Mouse (Mus musculus) forebrain, embryonic 14.5 days (tissue): Measurements from ENCODE around the gene Prkd3. TPM values are rescaled to one million over a fixed set of nuclear protein-coding genes. Genes with fewer than 3 reads are reported as not detected.

ENCODE experiments used
- ATAC-seq: fragments of 200-750 bp; cut with Nextera tagmentation; 2 replicates; pipeline ENCODE4 v1.8.0; 2017; ENCODE audit warnings: mild to moderate bottlenecking, moderate library complexity
- DNase-seq: peaks from one replicate; pipeline ENCODE4 v3.0.0-alpha.2; 2015; ENCODE audit warnings: low spot score
- H3K27ac ChIP-seq: fragments of 300-500 bp; sonication (generic); 2 replicates; pipeline ENCODE4 v1.5.1; 2014; ENCODE audit warnings: low read depth, mild to moderate bottlenecking, control low read depth, low read length, moderate library complexity
- H3K27me3 ChIP-seq: fragments of 300-500 bp; sonication (generic); replicated peaks from 2 replicates; pipeline ENCODE4 v1.6.1; 2014; ENCODE audit warnings: low read length, control low read depth, mixed read lengths; ENCODE audit not compliant: control insufficient read depth, insufficient read depth
- H3K36me3 ChIP-seq: fragments of 300-500 bp; sonication (generic); 2 replicates; pipeline ENCODE4 v1.6.1; 2014; ENCODE audit warnings: low read length, control low read depth; ENCODE audit not compliant: control insufficient read depth, insufficient read depth
- H3K4me1 ChIP-seq: fragments of 300-500 bp; sonication (generic); 2 replicates; pipeline ENCODE4 v1.6.1; 2014; ENCODE audit warnings: antibody characterized with exemption, low read length, control low read depth; ENCODE audit not compliant: control insufficient read depth, insufficient read depth
- H3K4me2 ChIP-seq: fragments of 300-500 bp; sonication (generic); 2 replicates; pipeline ENCODE4 v1.6.1; 2014; ENCODE audit warnings: mild to moderate bottlenecking, control low read depth, low read length
- H3K4me3 ChIP-seq: fragments of 300-500 bp; sonication (generic); 2 replicates; pipeline ENCODE4 v1.5.1; 2014; ENCODE audit warnings: low read depth, low read length, control low read depth
- H3K9ac ChIP-seq: fragments of 300-500 bp; sonication (generic); 2 replicates; pipeline ENCODE4 v1.6.1; 2014; ENCODE audit warnings: mild to moderate bottlenecking, low read length, control low read depth, moderate library complexity
- H3K9me3 ChIP-seq: fragments of 300-500 bp; sonication (generic); replicated peaks from 2 replicates; pipeline ENCODE4 v1.6.1; 2016; ENCODE audit warnings: low read length, control low read depth, mixed read lengths; ENCODE audit not compliant: control insufficient read depth
- WGBS: fragments of 180-500 bp; shearing (Covaris S2); extraction: QIAGEN DNeasy Blood & Tissue Kit; methylation state at CpG from one replicate; pipeline ENCODE4 v1.1.7; 2014; 5-methylcytosine and 5-hydroxymethylcytosine counted together
- polyA plus RNA-seq: library from polyadenylated mRNA; unstranded; fragments of >200 nt; fragmentation: Nextera tagmentation; extraction: Ambion mirVana; gene quantifications from 2 replicates; pipeline ENCODE4 v1.2.1, GENCODE M21; 2014

Gene Prkd3
- polyA plus RNA-seq, 1 experiment from 2014 or later = 28.6 TPM

DNA sequence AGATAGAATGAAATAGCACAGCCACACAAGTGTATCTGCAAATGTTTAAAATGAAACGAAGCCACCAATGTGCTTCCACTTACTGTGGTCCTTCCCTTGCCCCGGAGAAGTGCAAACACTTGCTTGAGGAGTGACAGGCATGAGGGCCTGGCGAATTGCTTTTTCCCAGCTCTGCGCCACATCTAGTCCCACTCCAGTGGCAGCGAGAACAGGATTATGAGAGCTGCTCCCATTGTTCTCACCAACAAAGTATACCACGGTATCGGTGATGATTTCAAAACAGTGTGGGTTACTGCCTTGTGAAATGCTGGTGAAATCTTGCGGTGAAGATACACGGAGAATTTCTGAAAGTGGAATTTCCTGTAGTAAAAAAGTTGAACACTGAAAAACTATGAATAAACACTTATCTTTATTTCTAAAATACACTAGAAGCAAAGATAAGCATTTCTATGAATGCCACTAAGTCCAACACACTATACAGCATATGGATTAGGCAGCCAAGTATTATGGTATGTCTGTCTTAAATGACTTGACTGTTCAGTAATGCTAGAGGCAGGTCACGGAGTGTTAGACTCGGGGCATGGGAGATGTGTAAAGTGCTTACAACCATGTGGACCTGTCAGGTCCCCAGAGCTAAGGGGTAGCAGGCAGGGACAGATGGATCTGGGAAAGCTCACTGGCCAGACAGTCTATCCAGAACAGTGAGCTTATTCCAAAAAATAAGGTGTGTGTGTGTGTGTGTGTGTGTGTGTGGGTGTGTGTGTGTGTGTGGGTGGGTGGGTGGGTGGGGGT is 54.3 kb downstream of the Prkd3 start:
- DNase-seq (no peak), ATAC-seq (no peak)
- no peak overlapping the region for H3K4me2 ChIP-seq
- H3K4me3 ChIP-seq = no peak overlapping the region
- 93% methylated on average over 11 of the region's 11 CpGs for WGBS
- H3K27me3 ChIP-seq = no peaks in the 10 kb centered on the region
- no peak overlapping the region for H3K27ac ChIP-seq
- H3K9ac ChIP-seq = no peak overlapping the region
- no peaks in the 10 kb centered on the region for H3K9me3 ChIP-seq
- no peaks in the 10 kb centered on the region for H3K4me1 ChIP-seq
- peaks cover 46% of the 10 kb centered on the region for H3K36me3 ChIP-seq

- H3K9ac ChIP-seq = no peak overlapping the region
- 83% methylated on average over 1 of the region's 1 CpGs for WGBS
- no peaks in the 10 kb centered on the region for H3K9me3 ChIP-seq
- H3K36me3 ChIP-seq = peaks cover 52% of the 10 kb centered on the region
- no peaks in the 10 kb centered on the region for H3K4me1 ChIP-seq
- no peak overlapping the region for H3K4me2 ChIP-seq
- no peak overlapping the region for H3K27ac ChIP-seq
- DNase-seq = peak; percentile 60
- ATAC-seq = no peak
- H3K4me3 ChIP-seq = no peak overlapping the region
- H3K27me3 ChIP-seq = no peaks in the 10 kb centered on the region
These were observed 56.2 kb downstream of the Prkd3 start for GRCm38 (mm10) chr17:78964387-78964786.

DNA sequence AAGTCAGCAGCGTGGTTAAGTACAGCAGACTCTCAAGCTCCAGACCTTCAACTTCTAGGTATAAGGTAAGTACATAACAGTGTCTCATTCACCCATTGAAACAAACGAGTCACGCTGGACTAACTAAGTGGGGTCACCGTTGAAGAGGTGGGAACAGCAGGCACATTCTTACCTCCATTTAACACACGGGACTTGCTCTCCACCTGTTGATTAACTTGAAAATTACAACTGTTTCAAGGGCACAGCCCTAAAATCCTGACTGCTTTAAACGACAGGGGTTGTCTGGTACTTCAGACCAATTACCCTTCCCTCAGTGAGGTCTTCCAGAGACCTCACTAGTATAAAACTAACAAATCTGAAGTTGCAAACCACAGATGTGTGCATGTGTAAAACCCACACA is 61.1 kb downstream of the Prkd3 start:
- Histone ChIP-seq H3K9ac (no peak overlapping the region), H3K4me1 (no peaks in the 10 kb centered on the region), H3K27me3 (no peaks in the 10 kb centered on the region), H3K9me3 (no peaks in the 10 kb centered on the region), H3K27ac (no peak overlapping the region), H3K4me3 (no peak overlapping the region), H3K36me3 (peaks cover 78% of the 10 kb centered on the region), H3K4me2 (no peak overlapping the region)
- ATAC-seq (no peak), DNase-seq (no peak)
- 83% methylated on average over 6 of the region's 6 CpGs for WGBS

DNA sequence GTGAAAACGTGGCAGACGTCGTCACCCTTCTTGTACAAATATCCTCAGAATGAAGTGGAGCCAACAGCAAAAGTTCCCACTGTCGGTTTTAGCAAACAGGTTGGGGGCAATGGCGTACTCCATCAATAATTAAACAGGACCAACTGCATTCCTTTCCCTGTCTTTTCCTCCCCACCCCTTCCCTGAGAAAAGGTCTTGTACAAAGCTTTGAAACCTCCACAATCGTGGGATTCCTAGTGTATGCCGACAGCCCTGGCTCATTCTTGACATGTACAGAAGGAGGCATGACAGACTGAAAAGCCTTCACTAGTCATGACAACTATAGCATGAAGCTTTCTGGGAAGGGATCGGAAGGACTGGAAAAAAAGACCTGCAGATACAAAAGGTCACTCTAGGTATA is 67.4 kb downstream of the Prkd3 start:
- no peak overlapping the region for H3K9ac ChIP-seq
- no peaks in the 10 kb centered on the region for H3K27me3 ChIP-seq
- 92% methylated on average over 8 of the region's 8 CpGs for WGBS
- no peaks in the 10 kb centered on the region for H3K9me3 ChIP-seq
- no peaks in the 10 kb centered on the region for H3K4me1 ChIP-seq
- ATAC-seq (no peak), DNase-seq (no peak)
- no peak overlapping the region for H3K4me3 ChIP-seq
- H3K36me3 ChIP-seq = peaks cover 75% of the 10 kb centered on the region
- no peak overlapping the region for H3K27ac ChIP-seq
- no peak overlapping the region for H3K4me2 ChIP-seq

DNA sequence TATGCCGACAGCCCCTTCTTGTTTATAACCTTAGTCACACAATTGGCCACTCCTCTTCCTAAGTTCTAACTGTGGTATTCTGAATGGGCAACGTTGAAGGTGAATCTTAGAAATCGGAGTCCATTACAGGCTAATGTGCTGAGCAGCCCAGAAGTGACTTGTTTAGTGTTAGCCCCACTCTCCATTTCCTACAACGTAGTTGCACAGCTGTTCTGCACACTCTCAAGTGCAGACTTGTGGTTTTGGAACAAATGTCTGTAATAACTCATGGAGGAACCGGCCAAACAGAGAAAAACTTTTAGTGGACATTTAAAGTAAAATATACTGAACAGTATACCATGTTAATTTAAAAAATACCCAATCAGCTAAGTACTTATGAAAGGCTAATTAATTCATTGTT is 68.5 kb downstream of the Prkd3 start:
- H3K9ac ChIP-seq = no peak overlapping the region
- H3K27ac ChIP-seq = no peak overlapping the region
- H3K36me3 ChIP-seq = peaks cover 77% of the 10 kb centered on the region
- H3K9me3 ChIP-seq = no peaks in the 10 kb centered on the region
- no peak for ATAC-seq
- WGBS = 92% methylated on average over 5 of the region's 5 CpGs
- H3K4me3 ChIP-seq = no peak overlapping the region
- H3K4me2 ChIP-seq = no peak overlapping the region
- no peaks in the 10 kb centered on the region for H3K27me3 ChIP-seq
- no peak for DNase-seq
- H3K4me1 ChIP-seq = no peaks in the 10 kb centered on the region

DNA sequence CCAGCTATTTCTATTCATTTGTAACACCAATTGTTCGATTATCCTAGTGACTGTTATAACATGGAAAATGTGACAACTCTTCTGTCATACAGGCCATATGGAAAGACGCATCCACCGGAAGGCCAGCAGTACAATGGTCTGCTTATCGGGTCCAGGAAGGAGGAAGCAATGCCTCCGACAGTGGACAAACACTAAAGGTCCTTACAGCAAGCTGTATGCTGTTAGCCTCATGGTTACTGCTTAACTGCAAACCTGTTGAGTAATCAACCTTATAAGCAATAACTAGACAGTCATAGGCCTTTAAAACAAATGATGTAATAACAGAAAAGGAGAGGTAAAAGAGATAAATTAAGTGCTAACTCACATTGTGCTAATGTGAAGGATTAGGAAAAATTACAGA is 69.4 kb downstream of the Prkd3 start:
- Histone ChIP-seq H3K9ac (no peak overlapping the region), H3K4me1 (no peaks in the 10 kb centered on the region), H3K9me3 (no peaks in the 10 kb centered on the region), H3K4me3 (no peak overlapping the region), H3K27me3 (no peaks in the 10 kb centered on the region), H3K27ac (no peak overlapping the region), H3K4me2 (no peak overlapping the region), H3K36me3 (peaks cover 79% of the 10 kb centered on the region)
- DNase-seq = no peak
- ATAC-seq = no peak
- 94% methylated on average over 5 of the region's 5 CpGs for WGBS

DNA sequence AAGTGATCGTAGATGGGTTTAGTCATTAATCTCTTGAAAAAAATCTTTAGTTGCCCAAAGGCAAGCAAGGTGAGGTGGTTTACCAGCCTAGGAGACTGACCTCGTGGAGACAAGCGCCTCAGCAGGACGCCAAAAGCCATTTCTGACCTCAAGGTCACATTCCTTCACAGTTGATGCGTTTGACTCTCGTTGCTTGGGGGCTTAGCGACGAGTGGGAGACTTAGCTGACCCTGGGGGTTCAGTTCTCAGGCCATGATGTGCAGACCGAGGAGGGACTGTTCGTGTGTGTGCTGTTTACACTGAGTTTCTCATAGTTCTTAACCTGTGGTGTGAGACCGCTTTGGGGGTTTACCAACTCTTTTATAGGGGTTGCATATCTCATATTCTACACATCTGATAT is 78.0 kb downstream of the Prkd3 start:
- Histone ChIP-seq H3K4me2 (no peak overlapping the region), H3K4me1 (peaks cover 3% of the 10 kb centered on the region; the same call in 1 of the 2 replicates), H3K9ac (no peak overlapping the region), H3K4me3 (no peak overlapping the region), H3K27ac (no peak overlapping the region), H3K27me3 (no peaks in the 10 kb centered on the region), H3K36me3 (peaks cover 51% of the 10 kb centered on the region), H3K9me3 (no peaks in the 10 kb centered on the region)
- WGBS = 77% methylated on average over 11 of the region's 11 CpGs
- DNase-seq (no peak), ATAC-seq (no peak)

GRCm38 (mm10) chr17:78938927-78939326 is 81.7 kb downstream of the Prkd3 start:
- peaks cover 42% of the 10 kb centered on the region for H3K36me3 ChIP-seq
- no peak for ATAC-seq
- 88% methylated on average over 4 of the region's 4 CpGs for WGBS

GRCm38 (mm10) chr17:78937229-78937853 is 83.3 kb downstream of the Prkd3 start:
- H3K36me3 ChIP-seq = peaks cover 46% of the 10 kb centered on the region
- ATAC-seq = peak; percentile 38
- peaks cover 10% of the 10 kb centered on the region for H3K4me1 ChIP-seq
- 8% methylated on average over 26 of the region's 26 CpGs for WGBS
- no peak for DNase-seq
- peak overlapping the region; percentile 73 for H3K9ac ChIP-seq
- peak overlapping the region; percentile 27; the same call in 1 of the 2 replicates for H3K27ac ChIP-seq
- H3K9me3 ChIP-seq = no peaks in the 10 kb centered on the region
- H3K4me3 ChIP-seq = peak overlapping the region; percentile 60
- H3K27me3 ChIP-seq = no peaks in the 10 kb centered on the region
- peak overlapping the region; percentile 71 for H3K4me2 ChIP-seq

More at GRCm38 (mm10) chr17:78938927-78939326, 81.7 kb downstream of the Prkd3 start:
- Histone ChIP-seq H3K4me1 (peaks cover 10% of the 10 kb centered on the region), H3K4me2 (no peak overlapping the region), H3K9me3 (no peaks in the 10 kb centered on the region), H3K9ac (no peak overlapping the region), H3K27ac (no peak overlapping the region), H3K27me3 (no peaks in the 10 kb centered on the region), H3K4me3 (no peak overlapping the region)
- no peak for DNase-seq
